In the genomic region with DNA sequence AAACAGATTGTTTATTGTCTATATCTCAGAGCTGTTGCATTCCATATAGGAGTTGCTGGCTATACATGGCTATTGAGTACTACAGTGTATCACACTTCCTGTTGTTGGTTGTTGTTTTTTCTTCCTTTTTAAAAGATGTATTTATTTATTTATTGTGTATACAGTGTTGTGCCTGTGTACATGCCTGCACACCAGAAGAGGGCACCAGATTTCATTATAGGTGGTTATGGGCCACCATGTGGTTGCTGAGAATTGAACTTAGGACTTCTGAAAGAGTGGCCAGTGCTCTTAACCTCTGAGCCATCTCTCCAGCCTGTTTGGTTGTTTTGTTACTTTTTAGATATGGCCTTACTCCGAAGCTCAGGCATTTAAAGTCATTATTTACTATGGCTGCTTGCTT, we compare ENCODE assay signal across 2 mouse cellular contexts.
TF ChIP-seq lines count a peak whose summit lies in the region.

No protein-coding gene starts in this region.

TF ChIP-seq in CH12.LX, 34 proteins besides CTCF, POLR2A, EP300 and RAD21:
- no peak for TF ChIP-seq MAFK (IDR thresholded peaks at IDR 0.05; ENCODE audit: insufficient replicate concordance, low read length)
- no peak for TF ChIP-seq JUND (conservative IDR thresholded peaks at IDR 0.05; ENCODE audit: low read depth, low read length)
- peak; percentile 65; the same call in 1 of the 2 replicates for TF ChIP-seq MYC (IDR thresholded peaks at IDR 0.05; ENCODE audit: low read depth, low read length)
- TF ChIP-seq MEF2A (IDR thresholded peaks at IDR 0.05; ENCODE audit: borderline replicate concordance, low read depth, low read length), result no peak
- TF ChIP-seq MAX (IDR thresholded peaks at IDR 0.05; ENCODE audit: low read length), result no peak
- no peak for TF ChIP-seq GABPA (IDR thresholded peaks at IDR 0.05; ENCODE audit: insufficient replicate concordance, low read depth, low read length)
- no peak for TF ChIP-seq MAZ (IDR thresholded peaks at IDR 0.05; ENCODE audit: low read depth, low read length)
- no peak for TF ChIP-seq USF2 (conservative IDR thresholded peaks at IDR 0.05; ENCODE audit: low read depth, low read length)

TF ChIP-seq in MEL, 35 proteins besides CTCF, POLR2A, EP300 and RAD21:
- TF ChIP-seq GATA1 (IDR thresholded peaks at IDR 0.05; ENCODE audit: low read depth, low read length) (no peak), MYC (IDR thresholded peaks at IDR 0.05; ENCODE audit: low read depth, low read length) (peak; percentile 86; the same call in 1 of the 2 replicates), SMC3 (IDR thresholded peaks at IDR 0.05; ENCODE audit: low read depth, low read length) (peak; percentile 19; the same call in 1 of the 2 replicates), E2F4 (IDR thresholded peaks at IDR 0.05; ENCODE audit: borderline replicate concordance, low read depth, low read length) (no peak), ETS1 (IDR thresholded peaks at IDR 0.05; ENCODE audit: low read depth, low read length) (no peak), TAL1 (IDR thresholded peaks at IDR 0.05; ENCODE audit: low read length) (no peak)
